Mouse (Mus musculus) spleen, postnatal 36 days (tissue): ENCODE measurements around the gene Utp6.

ENCODE experiments used
- DNase-seq, 2 experiments: peaks; one replicate each; pipeline ENCODE4 v3.0.0; 2022; ENCODE audit warnings: low spot score in 2 of 2, mixed read lengths in 1 of 2

The Utp6 gene

DNA sequence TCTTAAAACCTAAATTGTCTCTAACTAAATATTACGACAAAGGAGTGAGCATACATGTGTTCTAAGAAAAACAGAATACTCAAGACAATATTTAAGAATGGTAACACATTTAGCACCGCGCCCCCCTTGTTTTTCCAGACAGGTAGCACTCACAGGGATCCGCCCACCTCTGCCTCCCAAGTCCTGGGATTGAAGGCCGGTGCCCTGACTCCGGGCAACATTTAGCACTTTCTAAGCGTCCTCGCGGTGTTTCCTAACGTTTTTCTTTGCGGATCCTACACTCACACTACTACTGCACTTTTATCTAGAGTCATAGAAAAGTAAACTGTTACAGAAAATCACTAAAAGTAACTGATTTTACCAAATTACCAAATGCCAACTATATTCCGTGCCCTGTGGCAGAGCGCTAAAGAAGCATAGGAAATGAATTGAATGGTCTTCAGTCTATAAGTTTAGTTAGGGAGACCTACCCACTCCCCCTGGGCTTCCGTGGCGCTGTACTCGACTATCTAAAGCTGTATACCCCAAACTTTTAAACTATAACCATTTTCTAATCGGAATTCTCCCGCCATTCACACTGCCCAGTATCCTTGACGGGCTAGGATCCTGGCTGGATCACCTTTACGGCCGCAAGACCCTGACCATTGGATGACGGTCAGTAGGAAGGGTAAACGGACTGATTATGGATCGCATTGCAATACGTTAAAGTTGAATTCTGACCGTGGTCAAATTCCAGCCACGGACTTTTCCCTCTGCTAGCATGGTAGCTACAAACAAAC lies 655 bp downstream of the Utp6 start:
- DNase-seq, result no peak

DNA sequence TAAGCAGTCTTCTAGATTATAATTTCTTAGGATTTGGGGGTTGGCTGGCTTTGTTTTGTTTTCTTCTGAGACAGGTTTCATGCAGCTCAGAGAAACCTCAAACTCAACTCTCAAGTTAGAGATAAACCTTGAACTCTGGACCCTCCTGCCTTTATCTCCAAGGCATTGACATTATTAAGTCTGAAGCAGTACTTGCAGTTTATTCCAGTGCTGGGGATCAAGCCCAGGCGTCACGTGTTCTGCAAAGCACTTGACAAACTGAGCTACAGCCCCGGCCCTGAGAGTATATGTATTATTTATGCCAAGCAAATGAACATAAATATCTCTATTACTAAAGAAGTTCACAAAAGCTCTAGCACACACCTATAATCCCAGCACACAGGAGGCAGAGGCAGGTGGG lies 14.9 kb downstream of the Utp6 start:
- DNase-seq, result no peak

- DNase-seq, result no peak
These were observed 18.6 kb downstream of the Utp6 start for GRCm38 (mm10) chr11:79943601-79944000.

DNA sequence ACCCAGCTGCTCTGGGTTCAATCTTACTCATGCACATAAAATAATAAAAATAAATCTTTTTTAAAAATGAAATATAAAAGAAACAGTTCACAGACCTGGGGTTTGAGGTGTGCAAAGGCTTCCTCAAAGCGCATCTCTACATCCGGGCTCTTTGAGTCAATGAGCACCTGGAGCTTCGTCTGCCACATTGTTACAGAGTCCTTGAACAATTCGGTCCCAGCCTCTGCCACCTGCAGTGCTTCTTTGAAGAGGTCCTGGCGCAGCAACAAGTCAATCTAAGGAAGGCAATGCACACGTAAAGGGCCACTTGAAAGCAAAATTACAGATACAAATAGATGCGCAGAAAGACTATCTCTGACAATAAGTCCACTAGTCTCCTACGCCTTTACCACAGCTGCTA lies 19.1 kb downstream of the Utp6 start:
- DNase-seq, result no peak

DNA sequence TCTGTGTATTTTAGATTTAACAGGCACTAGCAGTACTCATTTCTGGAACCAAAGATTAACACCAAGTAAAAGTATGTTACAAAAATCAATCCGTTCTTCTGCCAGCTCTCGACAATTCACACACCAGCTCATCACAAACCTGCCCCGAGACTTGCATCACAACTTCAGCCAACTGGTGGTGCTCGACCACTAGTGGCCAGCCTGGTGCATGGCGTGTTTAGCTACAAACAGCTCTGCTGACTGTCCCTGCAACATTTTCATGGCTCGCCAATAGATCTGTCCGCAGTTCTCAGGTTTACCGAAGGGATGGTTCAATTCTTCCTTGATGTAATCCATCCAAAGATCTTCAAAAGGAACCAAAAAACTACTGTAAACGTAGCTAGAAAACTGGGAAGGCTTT lies 26.4 kb downstream of the Utp6 start:
- DNase-seq, result no peak

GRCm38 (mm10) chr11:79922766-79923165 lies 39.4 kb downstream of the Utp6 start:
- DNase-seq, result no peak

- no peak for DNase-seq
These were observed 40.0 kb downstream of the Utp6 start for GRCm38 (mm10) chr11:79922157-79922556.

GRCm38 (mm10) chr11:79920505-79921025 lies 41.6 kb downstream of the Utp6 start:
- no peak for DNase-seq

DNA sequence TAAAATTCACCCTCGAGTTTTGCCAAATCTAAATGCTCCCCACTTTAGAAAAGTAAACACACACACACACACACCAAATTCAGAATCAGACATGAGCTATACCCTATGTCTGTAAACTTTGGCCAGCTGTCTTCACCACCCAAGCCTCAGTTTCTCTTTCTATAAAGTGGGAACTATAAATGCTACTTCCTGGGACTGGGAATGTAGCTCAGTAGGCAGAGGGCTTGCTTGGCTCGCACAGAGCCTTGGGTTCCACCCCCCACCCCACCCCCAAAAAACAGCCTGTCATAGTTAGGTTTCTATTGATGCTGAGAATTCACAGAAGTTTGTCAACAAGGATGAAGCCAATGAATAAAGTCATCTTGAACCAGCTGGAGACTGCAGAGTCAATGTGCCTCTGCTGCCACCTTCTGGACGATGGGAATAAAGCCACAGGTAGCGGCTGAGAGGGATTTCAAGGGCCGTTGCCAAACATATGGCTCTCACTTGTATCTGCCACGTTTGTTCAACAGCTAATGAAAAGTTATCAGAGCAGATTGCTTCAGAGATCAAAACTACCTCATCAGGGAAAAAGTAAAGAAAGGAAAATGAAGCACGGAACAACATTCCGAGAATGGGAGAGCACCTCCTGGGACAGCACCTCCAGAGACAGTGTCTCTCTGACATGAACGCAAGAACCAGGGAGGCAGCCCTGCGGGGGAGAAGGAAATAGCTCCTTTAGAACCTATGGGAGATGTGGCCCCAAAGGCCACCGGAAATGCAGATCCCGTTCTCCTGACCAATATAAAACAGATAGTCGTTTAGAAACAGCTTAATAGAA lies 42.3 kb downstream of the Utp6 start:
- peak; percentile 49 to 61 for DNase-seq

GRCm38 (mm10) chr11:79915696-79916349 lies 46.4 kb downstream of the Utp6 start:
- DNase-seq, result no peak

DNA sequence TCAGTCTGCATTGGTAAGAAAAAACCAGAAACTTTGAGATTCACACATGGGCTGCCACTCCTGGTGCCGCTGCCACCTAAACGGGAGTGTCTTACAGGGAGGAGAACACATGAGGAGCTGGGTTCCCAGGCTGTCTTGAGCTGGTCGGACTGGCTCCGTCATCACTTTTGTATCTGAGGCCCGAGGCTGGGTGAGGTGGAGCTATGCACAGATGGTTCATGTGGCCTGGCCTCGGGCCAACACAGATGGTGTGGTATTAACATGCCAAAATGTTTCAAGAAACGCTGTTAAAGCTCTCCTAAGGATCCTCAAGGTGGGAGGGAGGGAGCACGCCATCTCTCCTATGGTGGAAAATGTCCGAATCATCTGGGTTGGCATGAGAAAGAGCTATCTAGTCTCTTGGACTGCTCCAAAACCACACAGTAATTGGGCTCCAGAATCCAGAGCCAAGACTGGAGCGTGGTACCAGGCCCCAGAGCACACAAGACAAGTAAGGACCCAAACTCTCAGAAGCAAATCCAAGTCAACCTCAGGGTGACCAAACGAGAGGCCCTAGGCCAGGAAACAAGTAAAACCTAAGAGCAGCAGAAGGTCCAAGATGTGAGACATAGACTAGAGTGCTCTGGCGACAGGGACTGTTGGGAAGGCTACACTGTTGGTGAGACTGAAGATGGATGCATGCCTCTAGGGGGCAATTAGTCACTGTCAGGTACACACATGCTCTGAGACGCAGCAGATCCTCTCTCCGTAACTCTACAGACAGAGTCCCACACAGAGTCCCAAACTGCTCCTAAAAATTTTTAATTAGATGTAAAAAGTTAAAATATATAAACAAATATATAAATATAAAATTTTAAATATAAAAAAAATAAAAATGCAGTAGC lies 53.3 kb downstream of the Utp6 start:
- DNase-seq, result no peak

DNA sequence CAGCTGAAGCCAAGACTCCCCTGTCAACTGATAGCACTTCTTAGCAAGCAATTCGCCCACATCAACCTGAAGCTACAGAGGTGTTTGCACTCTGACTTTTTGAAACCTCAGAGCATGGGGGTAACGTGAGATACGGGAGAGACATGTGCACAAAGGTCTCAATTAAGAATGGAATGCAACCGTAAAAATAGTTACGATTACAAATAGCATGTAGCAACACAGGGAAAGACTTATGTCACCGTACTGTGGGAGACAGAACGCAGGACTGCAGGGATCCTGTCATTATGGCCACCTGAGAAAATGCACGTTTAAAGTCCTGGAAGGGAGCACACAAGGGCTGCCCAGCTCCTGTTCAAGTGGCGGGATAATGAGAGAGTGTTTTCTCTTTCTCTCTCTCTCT lies 55.3 kb downstream of the Utp6 start:
- DNase-seq, result no peak

- DNase-seq, result no peak
These were observed 59.2 kb downstream of the Utp6 start for GRCm38 (mm10) chr11:79902881-79903481.

- no peak for DNase-seq
These were observed 61.0 kb downstream of the Utp6 start for GRCm38 (mm10) chr11:79901146-79901545.

DNA sequence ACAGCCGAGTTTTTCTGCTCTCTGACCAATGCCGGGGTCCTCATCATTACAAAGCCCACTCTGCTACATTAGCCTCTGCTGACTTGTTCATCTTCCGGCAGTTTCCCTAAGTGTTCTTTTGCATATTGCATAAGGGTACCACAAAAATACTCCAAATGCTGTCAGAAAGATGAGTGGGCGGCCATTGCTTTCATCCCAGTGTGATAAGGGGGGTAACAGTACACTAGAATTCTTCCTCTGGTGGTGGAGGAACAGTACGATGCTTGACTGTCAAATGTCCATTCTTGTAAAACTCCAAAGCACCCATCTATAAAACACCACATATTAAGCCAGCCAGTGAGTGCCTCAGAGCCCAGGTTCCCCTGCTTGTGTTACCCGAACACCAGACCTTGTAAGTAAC lies 69.9 kb downstream of the Utp6 start:
- DNase-seq, result no peak

GRCm38 (mm10) chr11:79890822-79891221 lies 71.4 kb downstream of the Utp6 start:
- DNase-seq, result no peak

DNA sequence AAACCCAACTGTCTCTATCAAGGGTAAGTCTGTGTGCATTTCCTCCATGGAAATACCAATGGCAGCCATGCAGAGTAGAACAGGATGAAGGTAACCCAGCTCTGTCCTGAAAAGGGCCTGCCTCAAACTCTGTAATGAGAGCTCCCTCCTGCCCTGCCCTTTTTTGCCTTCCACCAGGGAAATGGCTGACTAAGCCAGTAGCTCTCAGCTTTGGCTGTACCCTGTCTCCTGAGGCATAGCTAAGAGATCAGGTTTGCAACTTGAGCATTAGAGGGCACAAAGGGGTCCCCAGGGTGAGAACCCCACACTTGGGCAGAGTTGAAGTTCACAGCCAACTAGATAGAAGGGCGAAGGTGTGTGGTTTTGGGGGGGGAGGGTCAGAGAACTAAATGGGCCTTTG lies 75.2 kb downstream of the Utp6 start:
- DNase-seq, result no peak

DNA sequence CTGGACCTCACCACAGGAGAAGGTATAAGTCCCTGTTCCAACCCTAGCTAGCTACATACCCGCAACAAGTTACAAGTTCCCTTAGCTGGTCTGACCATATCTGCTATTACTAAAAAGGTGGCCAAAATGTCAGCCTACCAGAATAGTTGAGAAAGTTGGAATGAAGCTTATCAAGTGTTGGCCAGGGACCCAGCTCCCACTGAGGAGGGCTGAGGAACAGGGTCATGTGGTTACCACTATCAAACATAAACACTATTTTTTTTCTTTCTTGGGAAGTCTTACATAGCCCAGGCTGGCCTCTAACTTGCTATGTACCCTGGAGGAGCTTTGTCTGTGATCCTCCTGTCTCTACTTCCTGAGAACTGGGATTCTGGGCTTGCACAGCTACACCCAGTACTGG lies 75.8 kb downstream of the Utp6 start:
- DNase-seq, result no peak

DNA sequence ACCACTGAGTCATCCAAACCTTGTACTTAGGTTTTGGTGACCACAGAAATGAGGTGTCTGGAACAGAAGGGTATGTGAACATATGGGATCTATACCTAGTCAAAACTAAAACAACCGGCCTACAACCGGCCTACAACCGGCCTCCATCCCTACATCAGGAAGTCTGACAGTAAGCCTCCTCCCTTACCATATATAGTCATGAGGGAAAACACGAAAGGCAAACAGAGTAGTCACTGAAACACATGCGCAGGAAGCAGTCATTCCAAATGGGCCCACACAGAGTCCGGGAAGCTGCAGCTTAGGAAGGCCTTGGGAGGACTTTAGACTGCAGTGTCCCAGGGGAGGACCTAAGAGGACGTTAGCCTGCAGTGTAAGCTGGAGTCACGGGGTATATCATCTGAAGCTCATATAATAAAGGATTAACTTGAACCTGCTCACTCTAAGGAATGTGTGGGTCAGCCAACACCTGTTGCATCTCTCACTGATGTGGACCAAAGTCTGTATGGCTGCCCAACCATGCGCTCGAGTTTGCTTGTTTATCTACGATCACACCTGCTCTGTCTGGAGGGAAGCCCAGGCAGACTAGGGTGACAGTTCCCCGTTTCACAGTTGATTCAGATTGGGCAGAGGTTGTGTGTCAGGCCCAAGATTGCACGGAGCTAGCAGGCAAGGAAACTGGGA lies 76.3 kb downstream of the Utp6 start:
- DNase-seq, result peak; percentile 8 to 15

DNA sequence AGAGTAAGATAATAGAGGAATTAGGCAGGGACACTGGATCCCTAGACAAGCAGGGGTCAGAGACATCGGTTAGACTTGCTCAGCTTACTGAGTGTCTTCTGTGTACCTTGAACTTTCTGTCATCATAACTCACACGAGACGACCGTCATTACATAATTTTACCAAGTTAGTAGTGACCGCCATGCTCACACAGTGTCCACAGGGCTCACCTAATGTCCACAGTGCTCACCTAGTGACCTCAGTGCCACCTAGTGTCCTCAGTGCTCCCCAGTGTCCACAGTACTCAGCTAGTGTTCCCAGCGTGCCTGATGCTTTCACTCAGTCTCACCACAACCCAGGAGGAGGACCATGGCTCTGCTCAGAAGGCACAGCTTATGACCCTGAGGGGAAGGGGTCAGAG lies 77.4 kb downstream of the Utp6 start:
- DNase-seq, result no peak
